ENCODE assay signal across 8 mouse cellular contexts in the genomic region with DNA sequence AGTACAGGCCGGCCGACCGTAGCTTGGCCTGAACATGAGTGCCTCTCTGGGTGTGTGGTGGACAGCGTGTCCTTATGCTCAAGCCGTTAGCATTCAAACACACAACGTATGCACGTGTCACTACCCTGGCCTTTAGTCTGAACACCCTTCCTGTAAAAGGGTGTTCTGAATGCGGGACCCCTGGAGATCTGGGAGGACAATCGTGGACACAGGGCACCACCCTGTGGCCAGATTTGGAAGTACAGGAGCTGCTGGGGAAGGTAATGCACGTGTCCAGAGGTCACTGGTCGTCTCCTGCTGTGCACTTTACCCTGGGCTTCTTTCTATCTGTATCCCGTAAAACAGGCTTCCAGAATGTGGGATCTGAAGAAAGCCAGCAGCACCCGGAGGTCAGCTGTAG. TPM values are rescaled to one million over a fixed set of nuclear protein-coding genes. Genes with fewer than 3 reads are reported as not detected.
A peak's percentile ranks its signal among the peaks of the same experiment; 100 is the strongest.
DNase-seq lines count a peak whose midpoint lies in the region; ATAC-seq and TF ChIP-seq lines count a peak whose summit lies in the region.

No protein-coding gene starts in this region.

- TF ChIP-seq CTCF in heart, adult 2 months (IDR thresholded peaks at IDR 0.05): no peak; the same call in 1 of the 2 replicates
- TF ChIP-seq CTCF in liver, embryonic 14.5 days (IDR thresholded peaks at IDR 0.05; ENCODE audit: low read depth): peak; percentile 98

- no peak overlapping the region for H3K4me3 ChIP-seq in heart, adult 2 months
- no peak overlapping the region for H3K4me3 ChIP-seq in liver, embryonic 14.5 days (ENCODE audit: insufficient read depth in 1 of 2, low read depth in 2 of 2, low read length in 2 of 2)
- no peak overlapping the region for H3K4me3 ChIP-seq in neural tube, embryonic 12.5 days
- H3K4me3 ChIP-seq in stomach, embryonic 16.5 days (replicated peaks; ENCODE audit: low read length): no peak overlapping the region

- peak; percentile 38 for DNase-seq in 3134 (ENCODE audit: extremely low read depth, insufficient read length, low spot score)
- peak; percentile 78 for DNase-seq in adrenal gland, adult 2 months
- peak; percentile 77 for DNase-seq in embryo, embryonic 11 days
- peak; percentile 70 to 91 for DNase-seq in heart, adult 2 months
- DNase-seq in kidney, postnatal 10 days: peak; percentile 90
- no peak for DNase-seq in liver, embryonic 14.5 days (ENCODE audit: low read depth in 3 of 3, low spot score in 3 of 3)

- intact Hi-C loops in heart, adult 2 months (cut with DNase I): loop anchor here (1.0 kb wide), 1 partner anchor 59 kb away; no protein-coding TSS in a partner anchor

- no peaks in the 10 kb centered on the region for H3K27me3 ChIP-seq in heart, adult 2 months (ENCODE audit: control insufficient read depth, insufficient read depth, low read length)
- no peaks in the 10 kb centered on the region for H3K27me3 ChIP-seq in liver, embryonic 14.5 days (ENCODE audit: control insufficient read depth, insufficient read depth, low read length)
- no peaks in the 10 kb centered on the region for H3K27me3 ChIP-seq in neural tube, embryonic 12.5 days (replicated peaks)
- no peaks in the 10 kb centered on the region for H3K27me3 ChIP-seq in stomach, embryonic 16.5 days (ENCODE audit: control insufficient read depth, insufficient read depth, low read length)

- no peak overlapping the region for H3K9ac ChIP-seq in heart, adult 2 months (ENCODE audit: low read depth, low read length)
- no peak overlapping the region for H3K9ac ChIP-seq in liver, embryonic 14.5 days (replicated peaks)
- no peak overlapping the region for H3K9ac ChIP-seq in neural tube, embryonic 12.5 days
- peak overlapping the region; percentile 32; the same call in 1 of the 2 replicates for H3K9ac ChIP-seq in stomach, embryonic 16.5 days (ENCODE audit: low read length)

- H3K79me2 ChIP-seq in heart, adult 2 months (replicated peaks; ENCODE audit: control insufficient read depth, insufficient read depth, low read length): no peaks in the 10 kb centered on the region

- WGBS in heart, adult 2 months: 25% methylated on average over 13 of the region's 13 CpGs
- WGBS in liver, embryonic 14.5 days (ENCODE audit: insufficient replicate concordance): 25% methylated on average over 13 of the region's 13 CpGs
- 24% methylated on average over 13 of the region's 13 CpGs for WGBS in neural tube, embryonic 12.5 days
- 24% methylated on average over 13 of the region's 13 CpGs for WGBS in stomach, embryonic 16.5 days

- TF ChIP-seq POLR2A in heart, adult 2 months (IDR thresholded peaks at IDR 0.05; ENCODE audit: insufficient read depth, low read depth, low read length): no peak

- no peak overlapping the region for H3K27ac ChIP-seq in heart, adult 2 months
- no peak overlapping the region for H3K27ac ChIP-seq in liver, embryonic 14.5 days
- H3K27ac ChIP-seq in neural tube, embryonic 12.5 days: no peak overlapping the region
- no peak overlapping the region for H3K27ac ChIP-seq in stomach, embryonic 16.5 days (ENCODE audit: low read length)

- H3K4me2 ChIP-seq in liver, embryonic 14.5 days (ENCODE audit: low read depth): no peak overlapping the region
- H3K4me2 ChIP-seq in neural tube, embryonic 12.5 days (replicated peaks): no peak overlapping the region
- no peak overlapping the region for H3K4me2 ChIP-seq in stomach, embryonic 16.5 days (ENCODE audit: low read depth, low read length)

- H3K9me3 ChIP-seq in liver, embryonic 14.5 days (ENCODE audit: control insufficient read depth, low read length): no peaks in the 10 kb centered on the region
- H3K9me3 ChIP-seq in neural tube, embryonic 12.5 days: no peaks in the 10 kb centered on the region
- H3K9me3 ChIP-seq in stomach, embryonic 16.5 days (replicated peaks; ENCODE audit: control insufficient read depth, low read length): no peaks in the 10 kb centered on the region

- TF ChIP-seq EP300 in heart, adult 2 months (IDR thresholded peaks at IDR 0.05; ENCODE audit: insufficient read depth, low read depth, low read length): peak; percentile 79; the same call in 1 of the 2 replicates
- no peak for TF ChIP-seq EP300 in liver, embryonic 14.5 days (IDR thresholded peaks at IDR 0.05; ENCODE audit: low read depth)

- no peaks in the 10 kb centered on the region; the same call in 1 of the 2 replicates for H3K4me1 ChIP-seq in heart, adult 2 months (ENCODE audit: control insufficient read depth, insufficient read depth, low read length)
- no peaks in the 10 kb centered on the region for H3K4me1 ChIP-seq in liver, embryonic 14.5 days (replicated peaks; ENCODE audit: control insufficient read depth in 2 of 2, insufficient read depth in 2 of 2, low read length in 1 of 2)
- no peaks in the 10 kb centered on the region for H3K4me1 ChIP-seq in neural tube, embryonic 12.5 days
- H3K4me1 ChIP-seq in stomach, embryonic 16.5 days (ENCODE audit: control insufficient read depth, insufficient read depth, low read length): no peaks in the 10 kb centered on the region

- ATAC-seq in liver, embryonic 14.5 days (ENCODE audit: insufficient read depth): peak; percentile 14; the same call in 1 of the 2 replicates
- peak; percentile 67; the same call in 1 of the 2 replicates for ATAC-seq in neural tube, embryonic 12.5 days (ENCODE audit: low FRiP score, low read depth)
- peak; percentile 51; the same call in 1 of the 2 replicates for ATAC-seq in stomach, embryonic 16.5 days (ENCODE audit: insufficient read depth, low FRiP score)

- no peaks in the 10 kb centered on the region; the same call in 1 of the 2 replicates for H3K36me3 ChIP-seq in heart, adult 2 months (ENCODE audit: control insufficient read depth, insufficient read depth, low read length)
- no peaks in the 10 kb centered on the region for H3K36me3 ChIP-seq in liver, embryonic 14.5 days (replicated peaks; ENCODE audit: control insufficient read depth, insufficient read depth, low read depth)
- peaks cover 14% of the 10 kb centered on the region for H3K36me3 ChIP-seq in neural tube, embryonic 12.5 days
- H3K36me3 ChIP-seq in stomach, embryonic 16.5 days (ENCODE audit: control insufficient read depth, insufficient read depth, low read length): no peaks in the 10 kb centered on the region

RNA-seq across cellular contexts. Expression of gene Cox8b, which starts 3.0 kb away (rescaled TPM):
- 1,000 to 10,000 TPM; 1,499 to 1,761 TPM for total RNA-seq in adrenal gland, adult 2 months (2021)
- 454 and 875 TPM in 2 replicates for polyA plus RNA-seq in adrenal gland, adult 2 months (2012; rRNA removed)
- total RNA-seq in heart, adult 2 months (2021): 1,000 to 10,000 TPM; 2,777 to 3,250 TPM
- polyA plus RNA-seq in heart, adult 2 months (2012; rRNA removed): 1,727 and 2,194 TPM in 2 replicates
- polyA plus RNA-seq in liver, embryonic 14.5 days (2012; rRNA removed): not detected in 2 replicates
- polyA plus RNA-seq in liver, embryonic 14.5 days (2014; fragmentation: Nextera tagmentation; extraction: Ambion mirVana): not detected in 2 replicates
- 1.9 and 2.2 TPM in 2 replicates for polyA plus RNA-seq in neural tube, embryonic 12.5 days (2016; fragmentation: Nextera tagmentation; extraction: Ambion mirVana)
- polyA plus RNA-seq in stomach, embryonic 16.5 days (2015; fragmentation: Nextera tagmentation; extraction: Ambion mirVana): 1.3 and 19.4 TPM in 2 replicates

RNA-seq across cellular contexts. Expression of gene Nlrp6, which starts 17.5 kb away (rescaled TPM):
- total RNA-seq in adrenal gland, adult 2 months (2021): 1 to 10 TPM; 1.0 to 2.0 TPM
- 0.62 and 1.2 TPM in 2 replicates for polyA plus RNA-seq in adrenal gland, adult 2 months (2012; rRNA removed)
- total RNA-seq in heart, adult 2 months (2021): under 1 TPM in 1 of 2 experiments, not detected in 1; 0.07 TPM
- 0.04 and 0.06 TPM in 2 replicates for polyA plus RNA-seq in heart, adult 2 months (2012; rRNA removed)
- polyA plus RNA-seq in liver, embryonic 14.5 days (2012; rRNA removed): 6.3 and 6.5 TPM in 2 replicates
- 2.6 and 3.2 TPM in 2 replicates for polyA plus RNA-seq in liver, embryonic 14.5 days (2014; fragmentation: Nextera tagmentation; extraction: Ambion mirVana)
- 0.08 TPM in 1 of 2 replicates, not detected in the other for polyA plus RNA-seq in neural tube, embryonic 12.5 days (2016; fragmentation: Nextera tagmentation; extraction: Ambion mirVana)
- polyA plus RNA-seq in stomach, embryonic 16.5 days (2015; fragmentation: Nextera tagmentation; extraction: Ambion mirVana): 9.9 and 10.0 TPM in 2 replicates

RNA-seq across cellular contexts. Expression of gene Sirt3, which starts 21.1 kb away (rescaled TPM):
- total RNA-seq in adrenal gland, adult 2 months (2021): 10 to 100 TPM; 28.3 to 35.6 TPM
- polyA plus RNA-seq in adrenal gland, adult 2 months (2012; rRNA removed): 41.2 and 47.4 TPM in 2 replicates
- 10 to 100 TPM; 53.1 to 60.6 TPM for total RNA-seq in heart, adult 2 months (2021)
- polyA plus RNA-seq in heart, adult 2 months (2012; rRNA removed): 86.9 and 100 TPM in 2 replicates
- 13.7 and 14.0 TPM in 2 replicates for polyA plus RNA-seq in liver, embryonic 14.5 days (2012; rRNA removed)
- 14.4 and 14.7 TPM in 2 replicates for polyA plus RNA-seq in liver, embryonic 14.5 days (2014; fragmentation: Nextera tagmentation; extraction: Ambion mirVana)
- 32.4 and 33.1 TPM in 2 replicates for polyA plus RNA-seq in neural tube, embryonic 12.5 days (2016; fragmentation: Nextera tagmentation; extraction: Ambion mirVana)
- polyA plus RNA-seq in stomach, embryonic 16.5 days (2015; fragmentation: Nextera tagmentation; extraction: Ambion mirVana): 24.0 and 27.4 TPM in 2 replicates

RNA-seq across cellular contexts. Expression of gene Psmd13, which starts 21.4 kb away (rescaled TPM):
- 100 to 1,000 TPM; 104 to 122 TPM for total RNA-seq in adrenal gland, adult 2 months (2021)
- 37.4 and 46.4 TPM in 2 replicates for polyA plus RNA-seq in adrenal gland, adult 2 months (2012; rRNA removed)
- 10 to 100 TPM; 72.6 to 86.1 TPM for total RNA-seq in heart, adult 2 months (2021)
- 50.8 and 71.0 TPM in 2 replicates for polyA plus RNA-seq in heart, adult 2 months (2012; rRNA removed)
- polyA plus RNA-seq in liver, embryonic 14.5 days (2012; rRNA removed): 39.8 and 50.8 TPM in 2 replicates
- polyA plus RNA-seq in liver, embryonic 14.5 days (2014; fragmentation: Nextera tagmentation; extraction: Ambion mirVana): 90.5 and 92.6 TPM in 2 replicates
- polyA plus RNA-seq in neural tube, embryonic 12.5 days (2016; fragmentation: Nextera tagmentation; extraction: Ambion mirVana): 293 and 317 TPM in 2 replicates
- polyA plus RNA-seq in stomach, embryonic 16.5 days (2015; fragmentation: Nextera tagmentation; extraction: Ambion mirVana): 189 and 193 TPM in 2 replicates

RNA-seq across cellular contexts. Expression of gene Pgghg, which starts 38.0 kb away (rescaled TPM):
- 10 to 100 TPM; 26.5 to 48.7 TPM for total RNA-seq in adrenal gland, adult 2 months (2021)
- polyA plus RNA-seq in adrenal gland, adult 2 months (2012; rRNA removed): 56.0 and 59.0 TPM in 2 replicates
- 1 to 10 TPM; 4.0 to 5.8 TPM for total RNA-seq in heart, adult 2 months (2021)
- 13.0 and 14.1 TPM in 2 replicates for polyA plus RNA-seq in heart, adult 2 months (2012; rRNA removed)
- polyA plus RNA-seq in liver, embryonic 14.5 days (2012; rRNA removed): 7.2 TPM in 2 replicates
- 4.5 and 4.9 TPM in 2 replicates for polyA plus RNA-seq in liver, embryonic 14.5 days (2014; fragmentation: Nextera tagmentation; extraction: Ambion mirVana)
- polyA plus RNA-seq in neural tube, embryonic 12.5 days (2016; fragmentation: Nextera tagmentation; extraction: Ambion mirVana): 11.2 and 12.2 TPM in 2 replicates
- 25.6 and 27.3 TPM in 2 replicates for polyA plus RNA-seq in stomach, embryonic 16.5 days (2015; fragmentation: Nextera tagmentation; extraction: Ambion mirVana)

Comparison
In these comparisons a context has a peak if more than half of its experiments do, and no peak if none do; other contexts are left out.
1. DNase-seq: peak in 3134 (single experiment), adrenal gland, adult 2 months (single experiment), embryo, embryonic 11 days (single experiment), heart, adult 2 months (2 of 2) and kidney, postnatal 10 days (single experiment); none in liver, embryonic 14.5 days (0 of 3).
2. ATAC-seq: peak in every context shown above with its lines; median percentile 67 in neural tube, embryonic 12.5 days; 51 in stomach, embryonic 16.5 days; 14 in liver, embryonic 14.5 days.
3. RNA of gene Cox8b, which starts 3.0 kb away (polyA plus RNA-seq): 1,727 to 2,194 TPM in heart, adult 2 months and 454 to 875 TPM in adrenal gland, adult 2 months; 1.3 to 19.4 TPM in stomach, embryonic 16.5 days, 1.9 to 2.2 TPM in neural tube, embryonic 12.5 days and not detected in liver, embryonic 14.5 days; every median in the first group is over 10 times any median in the second.